Mouse (Mus musculus): ENCODE results near the gene Cryzl2.

DNA sequence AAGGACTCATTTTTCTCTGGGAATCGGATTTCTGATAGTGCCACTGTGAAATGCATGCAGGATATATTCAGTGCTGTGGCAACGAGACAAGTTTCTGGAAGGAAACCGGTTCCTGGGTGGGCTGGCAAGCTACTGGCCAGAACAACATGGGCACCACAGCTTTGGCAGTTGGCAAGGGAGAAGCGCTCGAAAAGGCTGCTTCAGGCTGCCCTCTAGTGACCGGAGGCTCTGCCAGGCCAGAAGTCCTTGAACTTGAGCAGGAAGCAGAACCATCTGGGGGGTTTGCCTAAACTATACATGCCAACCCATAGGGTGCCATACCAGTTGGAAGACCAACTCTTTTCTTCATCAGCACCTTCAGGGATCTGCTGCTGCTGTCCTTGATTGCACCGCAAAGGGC is 12.1 kb upstream of the Cryzl2 start:
- TF ChIP-seq CTCF (IDR thresholded peaks at IDR 0.05; ENCODE audit: control insufficient read depth, insufficient read depth, insufficient read length) (peak; percentile 62), MYOG (IDR thresholded peaks at IDR 0.05; ENCODE audit: control insufficient read depth, extremely low read depth, insufficient read length) (no peak), MAX (IDR thresholded peaks at IDR 0.05) (no peak), MYOD1 (IDR thresholded peaks at IDR 0.05; ENCODE audit: control insufficient read depth, insufficient read length, low read depth) (no peak), CEBPB (IDR thresholded peaks at IDR 0.05; ENCODE audit: low read depth) (no peak)

Data from C2C12 (cell line).